Mouse (Mus musculus) yolk sac, embryonic 10.5 days (tissue): ENCODE data around the gene Nhp2.
"Not testable (repeated sequence)": the region's sequence is repeated elsewhere in the genome, so short reads cannot be mapped to it uniquely, and the experiment has no call there.

ENCODE experiments used
- DNase-seq: peaks from one replicate; pipeline ENCODE4 v3.0.0-alpha.2; 2017; ENCODE audit warnings: low spot score

Nhp2 gene

DNA sequence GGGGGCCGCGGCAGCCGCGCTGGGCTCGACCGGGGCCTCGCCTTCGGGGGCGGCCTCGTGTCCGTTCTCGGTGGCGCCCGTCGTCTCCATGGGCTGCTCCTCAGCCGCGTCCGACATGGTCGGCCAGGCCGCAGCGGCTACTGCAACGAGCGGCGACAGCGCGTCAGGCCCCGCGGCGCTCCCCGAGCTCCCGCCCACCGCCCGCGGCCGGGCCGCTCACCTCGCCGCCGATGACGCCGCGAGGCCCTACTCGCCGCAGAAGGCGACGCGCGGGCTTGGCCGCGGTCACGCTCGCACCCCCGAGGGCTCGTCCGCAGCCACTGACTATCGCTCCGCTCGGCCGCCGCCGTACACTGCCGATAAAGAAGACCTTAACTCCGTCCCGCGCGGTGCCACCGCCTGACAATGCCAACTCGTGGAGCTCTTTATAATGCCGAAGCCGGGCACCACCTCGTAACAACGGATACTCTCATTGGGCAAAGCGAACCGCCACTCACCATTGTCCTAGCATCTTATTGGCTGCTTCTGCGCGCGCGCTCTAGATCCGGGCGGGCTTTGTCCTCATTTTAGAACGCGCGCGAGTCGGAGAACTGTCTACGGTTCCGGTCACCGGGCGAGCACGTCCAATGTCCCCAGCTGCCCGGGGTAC, 13.0 kb upstream of the Nhp2 start, which contains the start of gene Hnrnpab:
Hnrnpab (minus strand) TSS at position 401 of the 649 bp plus-strand sequence.
- DNase-seq, result peak; percentile 97

DNA sequence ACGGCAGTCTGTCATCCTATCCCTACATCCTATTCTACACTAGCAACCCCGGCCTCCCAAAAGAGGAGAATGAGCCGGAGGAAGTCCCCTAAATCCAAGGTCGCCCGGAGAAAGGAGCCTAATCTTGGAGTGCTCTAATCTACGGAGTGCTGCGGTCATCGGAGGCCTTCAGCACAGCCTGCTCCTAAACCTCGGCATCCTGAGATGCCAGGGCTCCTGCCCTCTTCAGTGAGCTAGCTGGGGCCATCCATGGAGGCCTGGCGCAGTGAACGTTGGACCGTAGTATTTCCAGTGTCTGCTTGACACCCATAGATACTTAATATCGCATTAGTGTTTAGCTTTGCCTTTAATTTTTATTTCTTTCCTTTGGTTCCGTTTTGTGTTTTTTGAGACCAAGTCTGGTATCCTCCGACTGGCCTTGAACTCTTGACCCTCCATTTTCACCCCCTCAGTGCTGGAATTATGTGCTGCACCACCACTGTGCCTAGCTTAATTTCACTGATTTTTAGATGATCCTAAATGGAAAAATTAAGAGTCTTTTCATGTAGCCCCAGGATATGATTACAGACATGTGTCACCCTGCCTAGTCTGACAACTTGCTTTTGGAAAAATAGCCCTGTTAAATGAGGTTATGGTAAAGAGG, 12.3 kb upstream of the Nhp2 start:
- no peak for DNase-seq

DNA sequence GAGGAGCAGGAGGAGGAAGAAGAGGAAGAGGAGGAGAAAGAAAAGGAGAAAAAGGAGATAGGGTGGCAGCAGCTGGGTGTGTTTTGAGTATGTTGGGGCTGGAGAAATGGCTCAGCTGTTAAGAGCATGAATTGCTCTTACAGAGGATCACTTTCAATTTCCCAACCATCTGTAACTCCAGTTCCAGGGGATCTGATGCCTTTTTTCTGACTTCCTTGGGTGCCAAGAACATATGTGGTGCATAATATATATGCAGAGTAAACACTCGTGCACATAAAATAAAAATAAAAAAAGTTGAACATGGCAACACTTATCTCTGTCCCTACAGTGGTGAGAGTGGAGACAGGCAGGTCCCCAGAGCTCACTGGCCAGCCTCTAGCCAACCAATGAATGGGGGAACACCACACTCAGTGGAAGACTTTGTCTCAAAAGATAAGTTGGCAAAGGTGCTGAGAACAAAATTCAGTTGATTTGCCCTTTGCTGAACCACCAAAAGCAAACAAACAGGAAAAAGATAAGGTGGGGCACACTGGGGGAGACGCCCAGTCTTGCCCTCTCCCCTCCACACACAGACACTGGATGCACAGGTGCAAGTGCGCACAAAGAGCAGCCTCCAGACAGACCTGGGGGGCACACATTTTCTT, 10.1 kb upstream of the Nhp2 start:
- no peak for DNase-seq

DNA sequence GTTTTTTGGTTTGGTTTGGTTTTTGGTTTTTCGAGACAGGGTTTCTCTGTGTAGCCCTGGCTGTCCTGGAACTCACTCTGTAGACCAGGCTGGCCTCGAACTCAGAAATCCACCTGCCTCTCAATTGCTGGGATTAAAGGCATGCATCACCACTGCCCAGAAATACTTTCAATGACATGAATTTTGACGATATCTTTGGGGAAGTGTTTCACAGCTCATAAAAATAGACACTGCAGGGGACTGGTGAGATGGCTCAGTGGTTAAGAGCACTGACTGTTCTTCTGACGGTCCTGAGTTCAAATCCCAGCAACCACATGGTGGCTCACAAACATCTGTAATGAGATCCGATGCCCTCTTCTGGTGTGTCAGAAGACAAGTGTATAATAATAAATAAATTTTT, 9.6 kb upstream of the Nhp2 start:
- DNase-seq, result not testable (repeated sequence)

DNA sequence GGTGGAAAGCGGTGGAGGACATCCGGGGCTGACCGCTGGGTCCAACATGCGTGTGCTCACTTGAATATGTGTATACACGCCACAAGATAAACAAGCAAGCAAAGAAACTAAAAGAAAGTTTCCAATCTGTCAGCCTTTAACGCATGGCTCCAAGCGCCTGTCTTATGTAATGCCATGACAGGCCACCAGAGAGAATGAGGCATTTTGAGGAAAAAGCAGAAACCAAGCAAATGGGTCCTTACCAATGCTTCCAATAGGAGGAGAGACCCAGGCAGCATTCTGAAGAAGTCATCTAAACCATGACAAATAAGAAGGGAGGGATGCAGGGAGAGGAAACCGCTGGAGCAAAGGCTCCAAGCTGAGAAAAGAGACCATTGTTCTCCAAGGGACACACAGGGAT, 5.3 kb upstream of the Nhp2 start:
- DNase-seq, result no peak

DNA sequence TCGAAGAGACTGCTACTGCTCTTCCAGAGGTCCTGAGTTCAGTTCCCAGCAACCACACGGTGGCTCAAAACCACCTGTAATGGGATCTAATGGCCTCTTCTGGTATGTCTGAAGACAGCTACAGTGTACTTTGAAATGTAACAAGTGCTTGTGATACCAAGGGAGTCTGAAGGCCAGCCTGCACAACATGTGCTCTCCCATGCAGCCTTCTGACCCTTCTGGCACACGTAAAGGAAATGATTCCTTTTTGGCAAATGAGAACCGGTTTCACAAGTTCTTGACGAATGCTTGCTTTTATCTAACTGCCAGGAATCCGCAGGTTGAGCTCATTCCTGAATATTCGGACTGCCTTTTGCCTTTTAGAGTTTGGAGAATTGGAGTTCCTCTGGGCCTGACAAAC, 4.4 kb upstream of the Nhp2 start:
- no peak for DNase-seq

DNA sequence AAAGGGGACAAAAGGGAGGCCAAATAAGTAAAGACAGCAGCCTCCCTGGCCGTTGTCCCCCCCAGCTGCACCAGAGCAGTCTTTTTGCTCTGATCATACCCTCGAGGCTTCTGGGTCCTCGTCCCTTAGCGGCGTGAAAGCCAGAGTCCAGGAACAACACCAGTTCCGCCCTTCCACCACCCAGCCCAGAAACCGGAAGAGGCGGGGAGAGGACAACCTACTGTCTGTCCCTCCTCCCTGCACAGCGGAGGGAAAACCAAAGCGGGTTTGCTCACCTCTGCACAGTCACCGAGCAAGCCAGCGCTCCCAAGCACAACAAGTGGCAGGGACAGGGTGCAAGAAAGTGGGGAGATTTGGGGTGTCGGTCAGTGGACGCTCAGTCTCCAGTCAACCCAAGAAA, 3.9 kb upstream of the Nhp2 start:
- peak; percentile 88 for DNase-seq

DNA sequence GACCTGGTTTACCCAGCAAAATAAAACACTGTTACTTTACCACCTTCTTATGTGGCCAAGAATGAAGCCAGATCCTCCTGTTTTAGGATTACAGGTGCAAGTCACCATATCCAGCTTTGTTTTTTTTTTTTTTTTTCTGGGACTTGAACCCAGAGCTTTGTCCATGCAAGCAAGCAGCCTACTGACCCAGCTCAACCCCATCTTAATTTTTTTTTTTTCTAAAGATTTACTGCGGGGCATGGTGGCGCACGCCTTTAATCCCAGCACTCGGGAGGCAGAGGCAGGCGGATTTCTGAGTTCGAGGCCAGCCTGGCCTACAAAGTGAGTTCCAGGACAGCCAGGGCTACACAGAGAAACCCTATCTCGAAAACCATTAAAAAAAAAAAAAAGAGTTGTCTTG, 3.4 kb upstream of the Nhp2 start:
- DNase-seq, result not testable (repeated sequence)

DNA sequence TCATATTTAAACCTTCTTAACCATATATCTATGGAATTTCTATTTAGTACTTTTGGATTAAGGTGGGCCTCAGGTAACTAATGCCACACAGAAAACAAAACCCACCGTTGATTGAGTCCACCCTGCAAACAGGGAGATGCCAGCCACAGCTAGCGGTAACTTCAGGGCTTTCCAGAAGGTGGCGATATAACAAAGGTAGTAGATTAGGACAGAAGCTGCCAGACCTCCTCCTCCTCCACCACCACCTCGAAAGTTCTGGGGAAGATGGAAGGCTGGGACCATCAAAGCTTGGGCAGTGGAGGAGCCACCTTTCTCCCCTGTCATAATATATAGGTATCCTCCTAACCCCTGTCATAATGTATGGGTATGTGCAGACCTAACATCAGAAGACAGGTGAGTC, 1.8 kb upstream of the Nhp2 start:
- DNase-seq, result peak; percentile 68

DNA sequence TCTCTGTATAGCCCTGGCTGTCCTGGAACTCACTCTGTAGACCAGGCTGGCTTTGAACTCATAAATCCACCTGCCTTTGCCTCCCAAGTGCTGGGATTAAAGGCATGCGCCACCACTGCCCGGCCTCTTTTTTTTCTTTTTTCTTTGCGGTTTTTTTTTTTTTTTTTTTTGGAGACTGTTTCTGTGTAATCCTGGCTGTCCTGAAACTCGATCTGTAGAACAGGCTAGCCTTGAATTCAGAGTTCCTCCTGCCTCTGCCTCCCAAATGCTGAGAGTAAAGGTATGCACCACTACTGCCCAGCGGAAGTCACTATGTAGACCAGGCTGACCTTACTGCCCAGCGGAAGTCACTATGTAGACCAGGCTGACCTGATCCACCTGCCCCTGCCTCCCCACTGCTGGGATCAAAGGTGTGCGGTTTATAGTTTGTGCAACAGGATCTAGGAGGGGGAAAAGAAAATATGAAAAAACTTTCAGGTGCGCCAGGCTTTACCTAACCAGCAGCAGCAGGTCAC, 584 bp upstream of the Nhp2 start:
- DNase-seq, result no peak

DNA sequence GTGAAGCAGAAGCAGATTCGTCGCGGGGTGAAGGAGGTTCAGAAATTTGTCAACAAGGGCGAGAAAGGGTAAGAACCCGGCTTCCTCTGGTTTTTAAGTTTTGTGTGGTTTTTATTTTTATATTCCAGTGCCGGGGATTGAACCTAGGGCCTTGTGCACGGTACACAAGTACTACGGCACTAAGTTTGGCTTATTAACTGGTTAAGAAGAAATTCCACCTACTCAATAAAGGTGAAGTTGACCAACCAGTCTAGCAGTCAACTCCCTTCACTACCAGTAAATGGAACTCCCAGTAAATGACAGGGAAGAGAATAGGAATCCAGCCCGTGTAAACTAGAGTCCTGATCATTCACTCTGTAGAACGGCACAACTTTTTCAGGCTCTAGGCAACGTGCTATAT, 549 bp downstream of the Nhp2 start:
- DNase-seq, result no peak

DNA sequence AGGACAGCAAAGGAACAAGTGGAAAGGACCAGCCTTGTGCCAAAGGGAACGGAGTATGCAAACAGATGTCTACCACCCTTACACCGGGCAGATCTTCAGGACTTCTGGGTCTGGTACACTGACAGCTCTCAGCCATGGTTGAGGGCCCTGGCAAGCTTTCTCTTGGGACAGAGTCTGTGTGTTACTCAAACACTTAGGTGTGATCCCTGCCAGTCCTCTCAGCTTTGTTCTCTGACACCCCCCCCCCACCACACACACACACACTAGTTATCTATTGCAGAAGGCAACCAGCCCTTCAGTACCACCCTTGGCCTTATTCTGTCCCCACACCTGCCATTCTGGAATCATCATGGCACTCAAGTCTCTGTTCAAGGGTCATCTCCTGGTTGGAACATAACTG, 2.2 kb downstream of the Nhp2 start:
- DNase-seq, result no peak

DNA sequence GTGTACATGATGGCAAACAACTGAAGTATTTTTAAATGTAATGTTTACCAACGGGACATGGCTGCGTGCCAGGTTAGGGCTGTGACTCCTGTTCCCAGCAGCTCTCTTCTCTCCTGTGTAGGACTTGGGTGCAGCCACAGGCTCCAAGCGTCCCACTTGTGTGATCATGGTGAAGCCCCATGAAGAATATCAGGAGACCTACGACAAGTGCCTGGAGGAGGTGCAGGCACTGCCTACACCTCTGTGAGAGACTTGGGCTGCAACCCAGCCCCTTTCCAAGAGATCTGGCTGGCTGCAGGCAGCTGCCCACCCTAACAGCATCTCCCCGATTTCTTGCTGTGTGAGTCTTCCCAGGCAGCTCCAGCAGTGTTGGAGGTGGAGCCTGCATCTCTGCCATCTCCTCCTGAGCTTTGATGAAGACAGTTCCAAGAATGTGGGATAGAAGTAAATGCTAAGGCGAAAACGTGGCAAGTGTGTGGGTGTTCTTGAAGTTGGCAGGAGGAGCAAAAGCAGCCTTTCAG, 3.5 kb downstream of the Nhp2 start:
- no peak for DNase-seq

DNA sequence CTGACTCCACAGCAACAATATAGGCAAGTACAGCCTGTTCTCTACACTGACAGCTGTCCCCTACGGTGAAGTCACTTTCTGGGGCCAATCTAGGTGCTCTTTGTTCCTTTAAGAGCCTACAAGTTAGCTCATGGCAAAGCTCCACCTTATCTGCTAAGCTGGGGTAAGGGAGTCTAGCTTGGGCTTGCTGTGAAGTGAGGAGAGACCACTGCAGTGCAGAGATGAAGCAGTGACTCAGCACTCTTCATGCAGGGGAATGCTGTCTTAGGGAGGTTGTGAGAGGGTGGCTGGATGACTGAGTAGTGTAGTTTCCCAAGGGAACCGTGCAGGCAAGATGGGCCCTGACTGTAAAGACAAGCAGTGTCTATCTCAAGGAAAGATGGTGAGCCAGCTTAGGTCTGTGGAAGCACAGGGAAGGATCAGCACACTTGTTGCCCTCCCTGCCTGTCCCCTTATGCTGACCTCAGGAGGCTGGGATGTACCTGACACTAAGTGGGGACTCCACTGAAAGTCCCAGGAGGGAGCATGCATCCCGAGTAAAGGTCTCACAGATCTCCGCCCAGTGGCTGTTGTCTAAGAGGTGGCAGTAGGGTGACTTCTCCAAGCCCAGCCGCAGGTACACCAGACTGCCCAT, 5.8 kb downstream of the Nhp2 start:
- DNase-seq, result peak; percentile 47

DNA sequence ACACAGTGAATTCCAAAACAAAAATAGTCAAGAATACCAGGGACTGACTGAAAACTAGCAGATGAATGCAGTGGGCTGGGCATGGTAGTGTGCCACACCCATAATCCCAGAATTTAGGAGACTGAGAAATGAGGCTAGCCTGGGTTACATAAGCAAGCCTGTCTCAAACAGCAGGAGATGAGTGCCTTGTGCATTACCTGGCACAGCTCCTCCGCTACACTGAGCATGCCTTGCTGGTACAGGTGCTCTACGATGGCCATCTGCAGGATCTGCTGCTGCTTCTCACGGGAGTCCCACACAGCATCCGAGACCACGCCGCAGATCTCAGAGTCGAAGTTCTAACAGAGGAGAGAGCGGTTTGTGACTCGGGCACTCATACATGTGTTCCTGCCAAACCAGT, 7.9 kb downstream of the Nhp2 start:
- DNase-seq, result no peak

DNA sequence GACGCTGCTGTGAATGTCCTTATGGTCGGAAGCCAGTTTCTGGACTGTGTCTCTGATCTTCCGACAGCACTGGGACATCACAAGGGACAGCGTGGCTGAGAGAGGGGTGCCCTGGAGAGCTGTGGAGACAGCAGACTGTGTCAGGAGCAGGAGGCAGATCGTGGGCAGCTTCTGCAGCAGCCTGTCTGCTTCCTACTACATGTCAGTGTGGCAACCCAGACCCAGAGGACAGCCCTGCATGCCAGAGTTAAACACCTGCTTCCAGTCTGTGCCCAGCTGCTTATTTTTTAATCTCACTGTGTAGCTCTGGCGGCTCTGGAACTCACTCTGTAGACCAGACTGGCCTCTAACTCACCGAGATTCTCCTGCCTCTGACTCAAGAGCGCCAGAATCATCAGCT, 8.4 kb downstream of the Nhp2 start:
- DNase-seq, result no peak

DNA sequence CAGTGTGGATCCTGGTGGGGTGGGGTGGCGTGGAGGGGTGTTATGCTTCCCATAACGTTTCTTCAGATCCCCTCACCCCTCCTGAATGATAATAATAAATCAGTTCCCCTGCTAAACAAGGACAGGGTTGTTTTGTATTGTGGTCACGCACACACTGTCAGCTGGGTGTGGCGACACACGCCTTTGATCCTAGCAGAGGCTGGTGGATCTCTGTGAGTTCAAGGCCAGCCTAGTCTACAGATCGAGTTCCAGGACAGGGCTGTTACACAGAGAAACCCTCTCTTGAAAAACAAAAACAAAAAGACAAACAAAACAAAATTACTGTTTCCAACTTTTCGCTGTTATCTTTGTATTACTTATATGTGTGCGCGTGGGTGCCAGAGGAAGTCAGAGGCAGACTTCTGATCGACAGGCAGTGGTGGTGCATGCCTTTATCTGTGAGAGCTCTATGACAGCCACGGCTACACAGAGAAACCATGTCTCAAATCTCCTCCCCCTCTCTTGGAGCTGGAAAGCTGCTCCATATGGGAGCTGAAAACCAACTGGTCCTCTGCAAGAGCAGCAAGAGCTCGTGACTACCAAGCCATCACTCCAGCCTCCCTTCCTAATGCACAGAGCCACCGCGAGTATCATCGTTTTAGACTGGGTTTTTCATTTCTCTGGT, 10.2 kb downstream of the Nhp2 start:
- no peak for DNase-seq

DNA sequence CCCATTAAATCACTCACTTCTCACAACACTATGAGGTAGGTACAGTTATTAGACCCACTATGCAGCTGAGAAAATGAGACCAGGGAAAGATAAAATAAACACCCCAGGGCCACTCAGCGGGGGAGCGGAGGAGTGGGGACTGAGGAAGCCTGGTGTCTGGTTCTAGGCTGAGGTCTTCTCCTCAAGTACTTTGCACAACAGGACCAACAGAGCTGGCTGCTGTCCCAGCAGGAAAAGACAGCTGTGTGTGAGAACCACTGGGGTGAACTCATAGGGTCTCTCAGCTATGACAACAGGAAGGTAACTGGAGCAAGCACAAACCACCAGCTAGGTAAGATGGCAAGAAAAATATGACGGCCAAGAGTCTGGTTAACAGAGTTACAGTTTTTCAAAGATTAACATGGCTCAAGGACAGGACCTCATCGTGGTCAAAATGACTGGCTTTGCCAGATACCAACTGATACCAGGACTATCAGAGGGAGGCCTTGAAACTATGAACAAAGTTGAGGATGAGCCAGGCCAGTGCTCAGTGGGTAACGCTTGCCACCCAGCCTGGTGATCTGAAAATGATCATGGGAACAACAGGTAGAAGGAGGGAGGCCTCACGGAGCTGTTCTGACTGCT, 12.7 kb downstream of the Nhp2 start:
- DNase-seq, result no peak

DNA sequence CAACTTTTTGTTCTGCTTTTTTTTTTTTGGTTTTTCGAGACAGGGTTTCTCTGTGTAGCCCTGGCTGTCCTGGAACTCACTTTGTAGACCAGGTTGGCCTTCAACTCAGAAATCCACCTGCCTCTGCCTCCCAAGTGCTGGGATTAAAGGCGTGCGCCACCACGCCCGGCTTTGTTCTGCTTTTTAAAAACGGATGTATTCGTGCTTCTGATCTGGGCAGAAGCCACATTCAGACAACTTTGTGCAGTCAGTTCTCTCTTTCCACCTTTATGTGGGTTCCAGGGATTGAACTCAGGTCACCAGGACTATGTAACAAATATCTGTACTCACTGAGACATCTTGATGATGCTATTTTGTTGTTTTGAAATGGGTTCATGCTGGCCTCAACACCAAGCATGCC, 13.7 kb downstream of the Nhp2 start:
- DNase-seq, result not testable (repeated sequence)

DNA sequence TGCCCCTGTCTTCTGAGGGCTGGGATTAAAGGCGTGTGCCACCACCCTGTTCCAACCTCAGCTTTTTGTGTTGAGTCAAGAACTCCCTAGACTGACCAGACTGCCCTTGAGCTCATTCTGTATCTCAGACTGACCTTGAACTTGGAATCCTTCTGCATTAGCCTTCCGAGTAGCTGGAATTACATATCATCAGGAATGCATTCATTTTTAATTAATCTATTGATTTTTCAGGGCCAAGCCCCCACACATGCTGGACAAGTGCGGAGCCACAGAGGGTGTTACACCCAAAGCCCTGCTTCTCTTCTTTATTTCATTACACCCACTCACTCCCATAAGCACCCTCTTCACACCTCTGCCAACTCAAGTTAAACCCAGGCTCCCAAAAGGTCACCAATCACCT, 14.2 kb downstream of the Nhp2 start:
- no peak for DNase-seq

DNA sequence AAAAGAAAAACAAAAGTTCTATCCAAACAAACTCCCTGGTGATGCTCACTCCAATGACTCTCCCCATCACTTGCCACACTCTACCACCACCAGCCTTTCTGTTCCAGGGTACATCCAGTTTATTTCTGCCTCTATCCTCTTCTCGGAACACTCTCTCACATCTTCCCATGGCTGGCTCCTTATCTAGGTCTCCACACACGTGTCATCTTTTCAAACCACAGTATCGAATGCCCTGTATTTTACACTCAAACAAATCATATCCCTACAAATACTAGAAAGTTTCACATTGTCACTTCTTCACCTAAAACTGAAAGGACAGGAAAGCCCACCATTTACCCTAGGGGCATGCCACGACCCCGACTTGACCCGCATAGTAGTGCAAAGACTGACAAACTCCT, 15.6 kb downstream of the Nhp2 start:
- DNase-seq, result no peak
